Mouse (Mus musculus) thymus, adult 2 months (tissue): ENCODE measurements around the gene Mfsd4a.

ENCODE experiments used
- CTCF ChIP-seq: fragments of 200-500 bp; IDR thresholded peaks from 2 replicates; pipeline ENCODE4 v1.5.1; 2012; ENCODE audit warnings: mild to moderate bottlenecking, control low read depth, low read length, moderate library complexity, borderline replicate concordance; ENCODE audit not compliant: control insufficient read depth, poor library complexity, insufficient read depth; ENCODE audit errors: extremely low read depth
- POLR2A ChIP-seq: fragments of 200-500 bp; IDR thresholded peaks from 2 replicates; pipeline ENCODE4 v1.6.1; 2012; ENCODE audit warnings: mild to moderate bottlenecking, low read length, control low read depth, moderate library complexity; ENCODE audit not compliant: control insufficient read depth, poor library complexity, insufficient read depth; ENCODE audit errors: extremely low read depth

- TF ChIP-seq CTCF (no peak), POLR2A (no peak)
Observed at GRCm38 (mm10) chr1:132112426-132112825, 44.6 kb upstream of the Mfsd4a start.
